Mouse (Mus musculus): Measurements from ENCODE around the gene Ap5z1. TPM values are rescaled to one million over a fixed set of nuclear protein-coding genes. Genes with fewer than 3 reads are reported as not detected.

Gene Ap5z1
- total and polyA plus RNA-seq, 3 experiments = 11.5 to 37.7 (median 14.1) TPM

DNA sequence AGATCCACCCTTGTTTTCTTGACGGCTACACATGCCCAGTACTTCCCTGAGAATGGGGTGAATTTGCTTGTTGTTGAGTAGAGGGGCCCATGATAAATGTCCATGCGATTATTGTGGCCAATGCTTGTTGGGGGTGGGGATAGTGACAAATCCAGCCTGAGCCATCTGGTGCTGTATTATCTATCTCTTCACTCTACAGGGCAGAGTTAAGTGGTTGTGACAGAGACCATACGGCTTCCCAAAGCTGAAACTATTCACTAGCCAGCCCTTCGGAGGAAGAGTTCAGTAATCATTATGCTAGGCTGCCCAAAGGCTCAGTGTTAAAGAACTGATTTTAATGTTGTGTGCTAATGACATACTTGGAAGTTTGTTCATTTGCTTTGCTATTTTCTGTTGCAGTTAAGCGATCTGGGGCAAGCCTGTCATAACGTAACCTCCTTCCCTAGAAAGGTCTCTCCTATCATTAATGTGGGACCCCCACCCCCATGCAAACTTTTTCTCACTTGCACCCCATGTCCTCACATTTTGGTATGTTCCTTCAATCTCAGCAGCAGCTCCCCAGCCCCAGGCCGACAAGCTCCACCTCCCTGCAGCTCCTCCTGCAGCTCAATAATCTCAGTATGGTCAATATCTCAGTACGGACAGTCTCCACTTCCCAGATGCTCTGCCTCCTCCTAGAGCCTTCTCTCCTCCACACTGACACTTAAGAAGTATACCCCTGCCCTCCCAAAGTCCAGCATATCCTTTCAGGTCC, 61.1 kb downstream of the Ap5z1 start:
- peaks cover 12% of the 10 kb centered on the region; the same call in 1 of the 2 replicates for H3K4me1 ChIP-seq (ENCODE audit: insufficient read depth, low read depth, low read length)
- no peak overlapping the region for H3K4me3 ChIP-seq (ENCODE audit: low read depth, low read length)
- TF ChIP-seq CTCF (IDR thresholded peaks at IDR 0.05; ENCODE audit: low read depth, low read length) (no peak), TAL1 (conservative IDR thresholded peaks at IDR 0.05; ENCODE audit: low read depth, low read length) (no peak), GATA1 (IDR thresholded peaks at IDR 0.05; ENCODE audit: borderline replicate concordance, low read length) (no peak), POLR2AphosphoS5 (IDR thresholded peaks at IDR 0.05; ENCODE audit: insufficient replicate concordance, low read depth, low read length) (no peak), GATA2 (IDR thresholded peaks at IDR 0.05; ENCODE audit: borderline replicate concordance, low read depth, low read length) (no peak)
- H3K27me3 ChIP-seq (ENCODE audit: insufficient read depth, low read length) = peaks cover 16% of the 10 kb centered on the region
- no peaks in the 10 kb centered on the region for H3K9me3 ChIP-seq (replicated peaks)
- no peak for DNase-seq (ENCODE audit: low spot score)
- ATAC-seq (ENCODE audit: extremely low read depth, insufficient number of reproducible peaks, low FRiP score, poor library complexity, severe bottlenecking) = no peak
- H3K36me3 ChIP-seq (replicated peaks) = no peaks in the 10 kb centered on the region

Other genes with a start within 250 kb of the Ap5z1 start
- 26.9 and 29.5 TPM in 2 replicates for gene Foxk1, start 62.4 kb upstream of the Ap5z1 start, total RNA-seq (2014; fragmentation: Nextera tagmentation)
- gene Foxk1, start 62.4 kb upstream of the Ap5z1 start, total RNA-seq (2017) = 4.9 and 5.5 TPM in 2 replicates
- gene Foxk1, start 62.4 kb upstream of the Ap5z1 start, polyA plus RNA-seq (2012) = 39.3 and 42.7 TPM in 2 replicates
- gene Papolb, start 66.1 kb downstream of the Ap5z1 start, total RNA-seq (2014; fragmentation: Nextera tagmentation) = not detected in 2 replicates
- gene Papolb, start 66.1 kb downstream of the Ap5z1 start, total RNA-seq (2017) = 0.06 and 0.11 TPM in 2 replicates
- not detected in 2 replicates for gene Papolb, start 66.1 kb downstream of the Ap5z1 start, polyA plus RNA-seq (2012)
- gene Radil, start 87.2 kb downstream of the Ap5z1 start, total RNA-seq (2014; fragmentation: Nextera tagmentation) = not detected in 2 replicates
- 0.38 TPM in 1 of 2 replicates, not detected in the other for gene Radil, start 87.2 kb downstream of the Ap5z1 start, total RNA-seq (2017)
- gene Radil, start 87.2 kb downstream of the Ap5z1 start, polyA plus RNA-seq (2012) = not detected in 2 replicates
- not detected in 2 replicates for gene Mmd2, start 144.9 kb downstream of the Ap5z1 start, total RNA-seq (2014; fragmentation: Nextera tagmentation)
- gene Mmd2, start 144.9 kb downstream of the Ap5z1 start, total RNA-seq (2017) = 0.12 and 0.16 TPM in 2 replicates
- 0.02 TPM in 1 of 2 replicates, not detected in the other for gene Mmd2, start 144.9 kb downstream of the Ap5z1 start, polyA plus RNA-seq (2012)
- gene Wipi2, start 163.8 kb downstream of the Ap5z1 start, total RNA-seq (2014; fragmentation: Nextera tagmentation) = 42.7 and 44.0 TPM in 2 replicates
- 42.8 and 43.3 TPM in 2 replicates for gene Wipi2, start 163.8 kb downstream of the Ap5z1 start, total RNA-seq (2017)
- 9.1 and 10.9 TPM in 2 replicates for gene Wipi2, start 163.8 kb downstream of the Ap5z1 start, polyA plus RNA-seq (2012)
- gene Slc29a4, start 228.6 kb downstream of the Ap5z1 start, total RNA-seq (2014; fragmentation: Nextera tagmentation) = not detected in 2 replicates
- gene Slc29a4, start 228.6 kb downstream of the Ap5z1 start, total RNA-seq (2017) = 0.05 TPM in 1 of 2 replicates, not detected in the other
- gene Slc29a4, start 228.6 kb downstream of the Ap5z1 start, polyA plus RNA-seq (2012) = not detected in 2 replicates